Mouse (Mus musculus) layer of hippocampus, postnatal 10 days (tissue): Measurements from ENCODE around the gene Atp8a2. TPM values are rescaled to one million over a fixed set of nuclear protein-coding genes. Genes with fewer than 3 reads are reported as not detected.

Experiments
- DNase-seq, 2 experiments: peaks; one replicate each; pipeline ENCODE4 v3.0.0; 2021; ENCODE audit warnings: low spot score in 2 of 2
- total RNA-seq, 2 experiments: library from RNA; stranded (reverse); gene quantifications; 2 replicates each; pipeline ENCODE4 v1.2.3; 2021

The Atp8a2 gene
- total RNA-seq, 2 experiments from 2014 or later, result 61.5 to 72.0 TPM

DNA sequence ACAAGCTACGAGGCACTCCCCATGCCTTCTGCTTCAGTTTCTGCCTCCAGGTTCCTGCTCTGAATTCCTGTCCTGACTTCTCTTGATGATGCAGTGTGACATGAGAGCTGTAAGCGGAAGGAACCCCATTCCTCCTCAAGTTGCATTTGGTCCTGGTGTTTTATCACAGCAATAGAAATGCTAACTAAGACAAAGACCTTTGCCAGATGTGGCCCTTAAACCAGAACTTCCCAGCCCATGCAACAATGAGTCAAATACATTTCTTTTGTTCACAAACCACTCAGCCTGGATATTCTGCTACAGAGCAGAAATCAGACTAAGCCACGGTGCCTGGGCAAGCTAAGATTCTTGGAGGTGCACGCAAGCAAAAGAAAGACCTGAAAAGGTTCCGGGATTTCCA is 268.2 kb downstream of the Atp8a2 start:
- DNase-seq, result no peak

DNA sequence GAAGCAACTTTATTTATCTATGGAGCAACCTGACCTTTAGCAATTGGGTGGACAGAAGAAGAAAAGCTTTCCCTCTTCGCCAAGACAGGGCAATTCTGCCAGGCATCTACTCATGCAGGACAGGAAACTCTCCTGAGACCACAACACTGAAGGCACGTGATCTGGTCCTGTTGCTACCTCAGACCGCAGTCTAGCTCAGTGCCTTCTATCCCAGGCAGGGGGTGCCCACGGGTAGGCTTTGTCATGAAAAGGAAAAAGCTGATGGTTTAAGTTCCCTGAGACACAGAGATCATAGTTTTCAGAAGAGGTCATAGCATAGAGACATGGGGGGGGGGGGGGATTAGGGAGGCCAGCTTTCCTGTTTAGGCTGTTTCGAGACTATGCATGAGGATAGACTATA is 269.2 kb downstream of the Atp8a2 start:
- DNase-seq, result no peak

DNA sequence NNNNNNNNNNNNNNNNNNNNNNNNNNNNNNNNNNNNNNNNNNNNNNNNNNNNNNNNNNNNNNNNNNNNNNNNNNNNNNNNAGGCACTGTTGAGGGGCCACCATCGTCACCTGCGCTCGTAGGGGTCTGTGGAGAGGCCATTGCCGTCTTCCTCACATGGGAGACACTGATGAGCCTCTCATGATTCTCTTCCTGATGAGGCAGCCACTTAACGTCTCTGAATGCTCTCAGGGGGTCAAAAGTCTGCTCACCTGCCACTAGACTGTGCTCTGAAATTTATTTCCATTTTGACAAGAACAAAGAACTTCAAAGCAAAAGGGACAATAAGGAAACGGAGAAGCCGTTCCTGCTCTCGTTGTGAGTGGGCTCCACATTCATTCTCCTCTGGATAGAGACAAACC is 277.1 kb downstream of the Atp8a2 start:
- no peak for DNase-seq

DNA sequence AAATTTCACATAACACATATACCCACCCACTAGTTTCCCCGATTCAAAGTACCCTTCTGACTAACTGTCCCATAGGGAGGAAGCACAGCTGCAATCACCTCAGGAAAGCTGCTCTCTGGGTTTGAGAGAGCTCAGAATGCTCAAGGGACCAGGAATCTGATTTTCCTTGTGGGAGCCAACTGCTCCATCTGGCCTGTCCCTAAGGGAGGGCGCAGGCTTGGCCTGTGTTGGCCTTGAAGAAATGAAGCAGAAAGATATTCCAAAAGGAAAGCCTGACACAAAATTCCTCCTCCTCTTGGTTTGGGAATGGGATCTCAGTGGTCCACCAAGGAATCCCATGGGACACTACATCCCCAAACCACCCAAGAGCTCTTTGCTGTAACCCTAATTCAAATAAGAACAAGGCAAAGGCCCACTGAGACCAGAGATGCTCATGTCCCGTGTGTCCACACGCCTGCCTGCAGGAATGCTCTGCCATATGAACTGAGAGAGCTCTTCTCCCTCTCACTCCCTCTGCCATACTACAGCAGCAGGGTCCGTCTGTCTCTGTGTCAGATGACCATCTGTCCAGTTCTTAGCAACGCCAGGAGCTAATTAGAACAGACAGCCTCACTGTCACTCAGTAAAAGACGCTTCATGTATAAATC is 293.4 kb downstream of the Atp8a2 start:
- DNase-seq, result no peak

DNA sequence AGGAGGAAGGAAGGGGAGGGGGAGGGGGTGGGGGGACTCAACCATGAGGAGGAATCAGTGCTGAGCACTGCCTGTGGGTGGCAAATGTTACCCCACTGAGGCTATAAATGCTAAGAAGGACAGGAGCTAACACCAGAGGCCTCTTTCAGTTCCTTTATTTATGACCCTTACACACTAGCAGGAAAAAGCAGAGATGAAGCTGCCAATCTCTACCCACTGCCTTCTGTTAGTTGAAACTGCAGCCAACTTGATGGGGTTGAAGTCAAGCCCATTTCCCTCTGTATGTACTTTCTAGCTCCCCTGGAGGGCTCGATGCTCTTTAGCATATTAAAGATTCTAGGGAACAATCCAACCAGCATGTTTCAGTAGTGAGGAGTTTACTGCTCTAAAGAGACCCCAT is 303.0 kb downstream of the Atp8a2 start:
- DNase-seq, result no peak

DNA sequence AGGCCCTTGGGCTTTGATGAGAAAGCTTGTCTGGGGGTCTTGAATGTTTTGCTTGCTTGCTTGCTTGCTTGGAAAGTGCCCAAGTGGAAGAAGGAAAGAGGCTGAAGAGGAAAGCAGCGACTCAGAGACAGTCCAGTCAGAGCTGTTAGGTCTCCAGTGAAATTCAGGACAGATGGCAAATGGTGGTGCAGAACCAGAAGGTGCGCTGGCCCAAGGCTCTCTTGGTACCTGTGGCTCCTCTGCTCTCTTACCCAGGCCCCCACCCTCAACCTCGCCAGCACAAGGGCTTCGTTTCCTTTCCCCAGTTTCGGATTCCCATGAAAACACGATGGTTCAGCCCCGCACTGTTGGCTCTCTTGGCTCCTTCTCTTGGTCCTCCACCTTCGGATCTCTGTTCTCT is 304.9 kb downstream of the Atp8a2 start:
- DNase-seq, result no peak

DNA sequence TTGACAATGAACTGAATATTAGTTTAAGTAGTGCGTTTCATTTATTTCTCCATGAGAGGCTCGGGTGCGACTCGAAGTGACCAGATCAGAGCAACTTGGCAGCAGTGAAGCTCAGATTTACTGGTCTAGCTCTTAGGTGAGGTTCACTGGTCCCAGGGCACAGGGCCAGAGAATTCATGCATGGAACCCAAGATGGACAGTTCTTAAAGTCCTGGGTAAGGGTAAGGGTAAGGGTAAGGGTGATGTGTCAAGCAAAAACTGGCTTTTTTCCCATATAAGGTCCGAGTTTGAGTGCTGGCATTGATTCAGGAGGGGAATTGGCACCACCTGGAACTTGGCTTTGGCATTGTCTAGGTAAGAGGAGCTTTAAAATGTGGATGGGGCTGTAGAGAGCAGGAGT is 305.5 kb downstream of the Atp8a2 start:
- no peak for DNase-seq

DNA sequence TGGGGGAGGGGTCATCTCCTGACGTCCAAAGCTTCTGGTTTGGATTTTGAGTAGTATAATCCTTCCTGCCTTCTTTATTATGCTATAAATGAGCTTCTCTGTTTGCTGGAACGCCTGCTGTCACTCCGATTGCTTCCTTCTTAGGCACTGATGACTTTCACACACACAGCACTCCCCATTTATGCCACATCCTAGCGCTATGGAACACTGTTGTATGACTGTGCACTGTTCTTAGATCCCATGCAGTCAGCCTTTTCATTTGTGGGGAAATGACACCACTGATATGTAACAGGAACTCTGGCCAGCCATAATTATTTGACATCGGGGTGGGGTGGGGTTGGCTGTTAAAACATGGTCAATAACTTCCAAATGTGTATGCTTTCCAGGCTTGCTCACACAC is 306.2 kb downstream of the Atp8a2 start:
- DNase-seq, result no peak

DNA sequence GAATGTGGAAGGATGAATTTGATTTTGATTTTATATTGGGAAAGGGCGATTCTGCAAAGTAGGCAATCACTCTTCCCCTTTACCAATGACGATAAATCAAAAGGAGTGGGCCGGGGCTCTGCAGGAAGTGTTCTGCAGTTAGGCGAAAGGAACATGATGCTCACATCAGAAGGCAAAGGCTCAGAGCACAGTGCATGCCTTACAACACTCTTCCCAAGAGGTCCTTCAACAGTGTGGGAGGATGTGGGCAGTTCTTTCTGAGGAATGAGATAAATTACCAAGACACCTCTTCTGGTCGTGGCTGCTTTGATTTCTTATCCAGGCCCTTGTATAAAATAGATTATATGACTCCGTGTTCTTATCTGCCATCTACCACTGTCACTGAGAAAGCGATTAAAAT is 306.9 kb downstream of the Atp8a2 start:
- DNase-seq, result no peak

GRCm38 (mm10) chr14:59888446-59888845 is 308.5 kb downstream of the Atp8a2 start:
- DNase-seq, result no peak

GRCm38 (mm10) chr14:59888046-59888445 is 308.9 kb downstream of the Atp8a2 start:
- no peak for DNase-seq

- DNase-seq, result peak; percentile 41 to 59
Measured at GRCm38 (mm10) chr14:59887061-59887861, 309.7 kb downstream of the Atp8a2 start.

- DNase-seq, result no peak
Measured at GRCm38 (mm10) chr14:59883517-59884069, 313.4 kb downstream of the Atp8a2 start.

- no peak for DNase-seq
Measured at GRCm38 (mm10) chr14:59880829-59881228, 316.1 kb downstream of the Atp8a2 start.

DNA sequence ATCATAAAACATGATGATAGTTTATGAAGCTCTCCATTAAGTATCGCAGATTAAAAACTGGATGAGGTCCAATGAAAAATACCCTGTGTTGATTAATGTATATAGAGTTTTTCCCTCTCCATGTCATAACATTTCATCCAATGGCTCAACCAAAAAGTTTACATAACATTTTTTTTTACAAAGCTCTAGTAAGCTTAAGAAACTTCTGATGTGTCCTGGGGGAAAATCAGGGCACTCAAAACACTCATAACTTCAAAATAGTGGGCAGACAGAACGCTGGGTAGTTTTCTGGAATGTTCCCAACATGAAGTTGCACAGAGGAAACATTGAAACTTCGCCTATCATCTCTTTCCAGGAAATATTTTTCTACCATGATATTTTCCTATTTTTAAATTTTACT is 318.7 kb downstream of the Atp8a2 start:
- DNase-seq, result no peak

DNA sequence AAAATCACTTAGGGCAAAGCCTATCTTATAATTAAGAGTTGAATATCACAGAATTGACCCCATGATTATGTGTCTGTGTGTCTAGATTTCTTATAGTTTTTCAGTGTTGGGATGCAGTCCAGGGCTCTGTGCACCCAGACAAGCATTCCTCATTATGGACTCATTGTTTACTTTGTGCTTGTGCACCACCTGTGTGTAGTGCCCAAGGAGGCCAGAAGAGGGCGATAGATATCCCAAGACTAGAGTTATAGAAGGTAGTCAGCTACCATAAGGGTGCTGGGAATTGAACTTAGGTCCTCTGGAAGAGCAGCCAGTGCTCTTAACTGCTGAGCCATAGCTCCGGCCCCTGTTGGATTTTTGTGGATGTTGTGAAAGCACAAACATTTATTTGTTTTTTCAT is 320.5 kb downstream of the Atp8a2 start:
- no peak for DNase-seq

DNA sequence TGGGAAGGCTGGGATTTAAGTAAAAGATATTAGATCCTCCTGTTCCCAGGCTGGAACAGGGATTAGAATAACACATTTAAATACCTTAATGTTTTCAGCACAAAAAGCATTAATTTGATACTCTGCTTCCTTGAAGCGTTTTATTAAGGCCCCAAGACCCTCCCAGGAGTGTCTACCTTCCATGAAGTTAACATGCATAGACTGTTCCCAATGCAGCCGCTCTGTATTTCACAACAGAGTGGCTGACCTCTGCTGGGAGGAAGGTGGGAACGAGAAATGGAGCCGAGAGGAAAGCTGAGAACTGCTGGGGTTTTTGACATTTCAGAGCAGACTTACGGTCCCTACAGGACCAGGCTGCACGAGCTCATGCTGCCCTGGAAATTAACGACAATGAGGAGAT is 328.6 kb downstream of the Atp8a2 start:
- DNase-seq, result no peak

DNA sequence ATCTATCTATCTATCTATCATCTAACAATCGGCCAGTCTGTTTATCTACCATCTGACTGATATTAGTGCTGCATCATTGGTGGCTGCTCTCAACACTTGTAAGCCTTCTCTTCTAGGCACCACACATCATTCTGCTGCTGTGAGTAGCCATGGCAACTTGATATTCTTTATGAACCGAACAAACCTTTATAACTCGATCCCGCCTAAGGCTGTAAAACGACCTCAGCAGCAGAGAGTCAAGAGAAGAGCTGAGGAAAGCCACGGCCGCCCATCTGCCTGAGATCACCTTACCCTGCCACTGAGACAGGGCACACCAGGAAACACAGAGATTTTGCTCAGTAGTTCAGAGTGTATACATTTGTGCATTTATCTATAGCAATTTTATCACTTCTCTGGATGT is 329.2 kb downstream of the Atp8a2 start:
- no peak for DNase-seq

DNA sequence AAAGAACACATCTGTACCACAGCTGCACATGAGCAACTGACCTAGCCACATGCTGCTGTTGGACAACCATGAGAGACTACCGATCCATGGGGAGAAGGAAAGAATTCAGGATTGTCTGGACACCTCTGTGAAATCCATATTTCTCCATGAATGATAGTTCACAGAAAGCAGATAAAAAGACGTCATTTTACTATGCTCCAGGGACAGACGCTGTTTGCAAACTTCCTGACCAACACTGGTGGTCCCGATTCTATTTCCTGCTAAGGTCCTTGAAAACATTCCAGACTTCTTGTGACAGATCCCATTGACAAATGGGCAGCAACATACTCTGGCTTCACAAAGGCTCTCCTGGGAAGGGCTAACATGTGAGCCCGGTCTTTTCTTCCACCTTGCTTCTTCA is 331.0 kb downstream of the Atp8a2 start:
- no peak for DNase-seq

DNA sequence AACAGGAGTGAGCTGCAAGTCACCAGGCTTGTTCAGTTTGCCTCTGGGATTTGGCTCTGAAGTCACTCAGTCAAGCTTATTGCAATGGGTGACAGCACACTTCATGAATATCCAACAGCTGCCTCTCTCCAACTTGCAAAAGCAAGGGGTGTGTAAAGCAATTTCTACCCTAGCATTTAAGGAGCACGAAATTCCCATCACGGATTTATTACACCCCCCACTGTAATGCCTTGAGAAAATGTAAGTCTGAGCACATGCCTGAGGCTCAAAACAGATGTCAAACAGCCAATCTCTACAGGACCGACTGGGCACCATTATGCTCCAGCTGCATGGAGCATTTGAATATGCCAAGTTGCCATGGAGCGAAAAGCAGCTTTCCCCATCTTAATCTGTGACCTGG is 334.6 kb downstream of the Atp8a2 start:
- no peak for DNase-seq

- DNase-seq, result no peak
Measured at GRCm38 (mm10) chr14:59859830-59860229, 337.1 kb downstream of the Atp8a2 start.

DNA sequence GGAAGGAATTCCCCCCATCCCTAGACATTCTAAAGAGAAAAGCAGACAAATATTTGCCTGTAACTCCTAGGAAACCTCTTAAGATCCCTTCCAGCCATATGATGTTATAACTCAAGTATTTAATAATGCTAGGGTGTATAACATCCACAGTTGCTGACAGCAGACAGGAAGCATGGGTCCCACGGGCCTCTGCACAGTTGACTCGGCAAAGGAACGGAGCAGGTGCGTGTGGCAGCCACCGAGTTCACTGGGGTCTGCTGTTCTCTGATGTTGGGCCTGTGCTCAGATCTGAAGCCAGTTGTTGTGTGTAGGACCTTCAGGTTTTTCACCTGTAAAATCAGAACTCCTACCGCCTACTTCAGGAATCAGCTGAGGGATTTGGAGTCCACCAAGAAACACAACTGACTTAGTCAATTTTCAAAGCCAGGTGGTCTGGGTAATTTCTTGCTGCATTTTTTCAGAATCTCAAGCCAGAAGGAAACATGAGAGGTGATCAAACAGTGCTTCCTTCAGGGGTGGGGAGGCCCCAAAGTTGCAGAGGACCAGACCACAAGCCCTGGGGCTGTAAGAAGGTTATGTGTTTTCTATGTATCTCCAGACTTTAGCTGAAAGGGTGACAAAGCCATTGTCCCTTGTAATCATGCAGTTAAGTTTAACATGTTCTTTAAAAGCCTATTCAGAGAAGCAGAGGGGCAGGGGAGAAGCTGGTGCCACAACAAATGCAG is 338.3 kb downstream of the Atp8a2 start:
- no peak for DNase-seq
